Mouse (Mus musculus) MEL-GATA-1-ER (cell line): ENCODE measurements at regions not wholly inside any gene's neighbourhood (a gene's known extent, or its start where the extent isn't known, plus 50 kb on each side); places are given as distances from the start of the nearest gene placed in this dataset.

Experiments used
- DNase-seq: peaks from one replicate; pipeline ENCODE4 v3.0.0-alpha.2; 2012; ENCODE audit warnings: low read depth; ENCODE audit errors: extremely low read depth

DNA sequence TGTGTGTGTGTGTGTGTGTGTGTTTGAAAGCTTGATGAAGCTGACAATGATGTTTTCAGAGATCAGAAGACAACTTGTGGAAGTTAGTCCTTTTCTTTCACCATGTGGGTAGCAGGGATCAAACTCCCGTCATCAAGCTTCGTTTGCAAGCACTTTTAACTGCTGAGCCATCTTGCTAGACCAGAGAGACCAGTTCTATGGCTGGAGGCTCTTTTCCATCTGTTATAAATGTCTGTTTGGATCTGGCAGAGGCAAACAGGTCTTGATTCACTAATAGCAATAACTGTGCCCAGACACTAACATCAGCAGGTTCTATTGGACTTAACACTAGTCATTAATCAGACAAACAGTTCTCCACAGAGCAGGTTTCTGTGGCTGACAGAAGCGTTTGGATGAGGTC is 150.1 kb upstream of the Stmnd1 start:
- DNase-seq: no peak

DNA sequence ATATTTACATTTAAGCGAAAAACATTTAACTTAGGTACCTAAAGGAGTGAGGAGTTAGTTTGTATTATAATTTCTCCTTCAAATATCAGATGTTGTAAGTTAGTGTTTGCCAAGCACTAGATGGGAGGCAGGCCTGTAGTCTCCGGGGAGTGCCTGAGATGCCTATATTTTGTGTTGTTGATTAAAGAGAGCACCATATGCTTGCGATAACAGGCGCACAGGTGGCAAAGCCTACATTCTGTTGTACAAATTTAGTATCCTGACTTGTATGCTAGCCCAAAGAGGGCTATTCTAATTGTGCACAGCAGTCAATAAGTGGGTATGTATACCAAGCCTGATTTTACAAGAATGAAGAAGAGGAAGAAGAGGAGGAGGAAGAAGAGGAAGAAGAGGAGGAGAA is 151.8 kb upstream of the Atxn1 start:
- DNase-seq: no peak

DNA sequence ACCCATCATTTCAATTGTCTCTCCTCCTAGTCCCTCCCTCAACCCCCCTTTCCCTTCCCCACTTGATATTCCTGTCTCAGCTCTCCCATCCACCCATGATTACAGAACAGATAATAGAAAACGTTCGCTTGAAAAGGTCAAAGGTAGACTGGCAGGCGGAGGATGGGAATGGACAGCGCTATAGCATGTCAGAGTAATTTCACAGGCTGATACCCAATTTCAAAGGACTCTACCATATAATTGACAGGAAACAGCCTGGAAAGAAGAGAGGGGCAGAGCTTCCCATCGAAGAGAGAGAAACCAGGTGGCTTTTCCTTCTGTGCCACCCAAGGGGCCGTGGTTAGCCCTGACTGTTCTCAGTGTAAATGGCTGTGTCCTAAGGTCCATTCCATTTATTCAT is 140.2 kb upstream of the Atxn1 start:
- DNase-seq: no peak

DNA sequence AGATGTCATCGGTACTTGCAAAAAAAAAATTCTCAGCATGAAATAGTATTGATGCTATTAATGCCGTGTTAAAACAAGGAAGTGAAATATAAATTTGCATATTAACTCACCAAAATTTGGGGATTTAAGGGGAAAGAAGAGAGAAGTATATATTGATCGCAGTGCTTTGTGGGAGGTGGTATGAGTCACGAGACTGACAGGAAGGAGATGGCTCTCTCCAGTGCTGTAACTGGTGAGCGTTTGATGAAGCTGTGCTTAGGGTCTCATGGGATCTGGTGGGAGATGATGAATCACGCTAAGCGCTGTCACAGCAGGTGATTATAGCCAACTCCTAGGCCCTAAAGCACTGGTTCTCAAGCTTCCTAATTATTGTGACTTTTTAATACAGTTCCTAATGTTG is 133.8 kb upstream of the Atxn1 start:
- no peak for DNase-seq

DNA sequence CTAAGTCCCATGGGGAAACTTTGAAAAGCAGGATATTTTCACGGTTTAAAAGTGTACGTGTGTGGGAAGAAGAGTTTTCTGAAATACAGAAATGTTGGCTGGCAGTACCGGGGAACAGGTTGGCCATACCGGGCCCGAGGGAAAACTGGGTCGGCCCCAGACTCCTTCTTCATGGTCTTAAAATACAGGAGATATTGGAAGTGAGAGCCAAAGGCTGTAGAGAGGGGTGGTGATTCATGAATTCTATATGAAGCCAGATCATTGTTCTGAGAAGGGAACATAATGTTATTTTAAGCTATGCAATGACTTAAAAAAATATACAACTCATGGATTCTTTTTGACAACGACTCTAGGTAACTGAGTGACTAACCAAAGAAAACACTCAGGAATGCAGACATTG is 133.3 kb upstream of the Atxn1 start:
- no peak for DNase-seq

DNA sequence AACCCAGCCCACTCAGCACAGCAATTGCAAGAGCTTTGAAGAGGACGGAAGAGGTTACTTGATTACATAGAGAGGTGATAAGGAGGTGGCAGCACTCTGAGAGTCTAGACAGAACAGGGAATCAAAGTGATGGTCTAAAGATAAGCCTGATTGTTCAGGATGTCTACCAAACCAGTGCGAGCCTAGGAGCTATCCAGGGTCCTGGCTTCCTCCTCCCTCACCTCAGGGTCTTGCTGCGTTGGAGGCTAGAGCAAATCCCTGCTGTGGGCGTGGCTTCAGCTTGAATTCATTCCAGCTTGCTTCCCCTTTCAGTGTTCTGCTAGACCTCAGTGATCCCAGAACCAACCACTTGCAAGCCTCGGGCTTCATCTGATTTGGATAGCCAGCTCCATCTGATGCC is 132.2 kb upstream of the Atxn1 start:
- peak; percentile 8 for DNase-seq

DNA sequence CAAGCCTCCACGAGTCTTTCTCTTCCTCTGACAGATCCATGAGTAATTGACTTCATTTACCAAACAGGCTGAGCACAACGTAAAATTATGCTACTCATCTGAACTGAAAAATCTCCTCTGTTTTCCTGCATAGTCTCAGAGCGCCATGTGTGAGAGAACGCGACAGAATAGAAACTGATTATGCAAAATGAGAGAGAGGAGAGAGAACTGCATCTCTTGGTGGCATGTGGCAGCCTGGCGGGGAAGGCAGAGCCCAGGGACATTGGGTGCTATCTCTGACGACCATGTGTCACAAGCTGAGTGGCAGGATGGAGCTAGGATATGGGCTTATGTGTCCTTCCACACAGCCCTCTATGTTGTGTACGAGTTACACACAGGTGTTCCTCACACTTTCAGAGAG is 131.6 kb upstream of the Atxn1 start:
- no peak for DNase-seq

DNA sequence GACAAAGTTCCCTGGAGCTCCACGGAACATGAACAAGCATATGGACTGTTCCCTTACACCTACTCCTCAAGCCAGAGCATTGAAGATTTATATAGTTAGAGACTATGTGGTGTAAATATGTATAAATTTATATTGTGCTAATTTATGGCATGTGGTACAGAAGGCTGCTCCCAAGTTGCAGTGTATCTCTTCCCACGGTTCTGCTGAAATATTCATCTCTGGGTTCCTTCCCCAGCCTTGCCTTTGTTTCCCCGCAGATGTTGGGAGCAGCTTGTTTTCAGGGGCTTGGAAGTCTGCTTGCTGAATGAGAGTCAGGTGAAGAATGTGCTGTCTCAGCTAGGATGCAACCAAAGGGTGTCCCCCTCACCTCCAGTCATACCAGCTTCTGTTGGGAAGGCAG is 128.0 kb upstream of the Atxn1 start:
- no peak for DNase-seq

DNA sequence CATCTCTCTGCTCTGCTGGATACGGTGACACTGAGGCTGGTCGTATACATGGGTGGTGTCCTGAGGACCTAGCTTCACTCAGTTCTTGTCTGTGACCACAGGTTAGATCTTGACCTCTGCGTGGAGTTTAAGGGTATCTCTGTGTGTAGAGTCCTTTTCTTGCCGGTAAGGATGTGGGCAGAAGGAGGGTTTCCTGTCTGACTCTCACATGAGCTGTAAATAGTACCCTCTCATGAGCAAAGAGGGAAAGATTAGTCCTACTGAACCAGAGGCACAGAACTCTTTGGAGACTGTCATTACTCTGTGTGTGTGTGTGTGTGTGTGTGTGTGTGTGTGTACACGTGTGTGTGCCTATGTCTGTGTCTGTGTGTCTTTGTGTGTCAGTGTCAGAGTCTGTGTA is 126.3 kb upstream of the Atxn1 start:
- no peak for DNase-seq

DNA sequence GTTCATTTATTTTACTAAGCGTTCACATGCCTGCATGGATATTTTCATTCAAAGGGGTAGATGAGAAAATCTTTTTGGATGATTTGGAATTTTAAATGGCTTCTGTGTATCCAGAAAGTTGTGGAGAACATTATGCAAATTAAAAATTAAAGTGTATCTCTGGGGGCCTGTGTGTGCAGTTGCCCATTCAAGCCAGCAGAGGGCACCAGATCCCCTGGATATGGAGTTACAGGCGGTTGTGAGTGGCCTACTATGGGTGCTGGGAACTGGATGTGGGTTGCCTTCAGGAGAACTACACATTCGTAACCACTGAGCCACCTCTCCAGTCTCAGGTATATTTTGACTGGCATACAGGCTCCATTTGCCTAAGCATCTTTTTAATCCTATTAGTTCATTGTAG is 123.4 kb upstream of the Atxn1 start:
- DNase-seq: no peak

DNA sequence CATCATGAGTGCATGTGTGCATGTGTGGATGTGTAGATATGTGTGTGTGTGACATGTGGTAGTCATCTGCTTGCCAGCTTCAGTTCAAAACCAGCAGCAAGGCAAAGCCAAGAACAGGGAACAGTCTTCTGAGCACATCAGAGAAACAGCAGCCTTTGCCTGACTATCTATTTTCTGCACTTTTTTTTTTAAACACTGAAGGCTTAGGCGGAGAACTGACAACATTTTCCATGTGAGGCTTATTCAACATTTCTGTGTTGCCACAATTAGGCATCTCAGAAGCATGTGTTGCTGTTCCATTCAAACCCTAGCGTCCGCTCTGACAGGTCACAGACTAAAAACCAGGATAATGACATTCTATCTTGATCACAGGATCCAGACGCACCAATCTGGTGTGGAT is 122.9 kb upstream of the Atxn1 start:
- DNase-seq: no peak

DNA sequence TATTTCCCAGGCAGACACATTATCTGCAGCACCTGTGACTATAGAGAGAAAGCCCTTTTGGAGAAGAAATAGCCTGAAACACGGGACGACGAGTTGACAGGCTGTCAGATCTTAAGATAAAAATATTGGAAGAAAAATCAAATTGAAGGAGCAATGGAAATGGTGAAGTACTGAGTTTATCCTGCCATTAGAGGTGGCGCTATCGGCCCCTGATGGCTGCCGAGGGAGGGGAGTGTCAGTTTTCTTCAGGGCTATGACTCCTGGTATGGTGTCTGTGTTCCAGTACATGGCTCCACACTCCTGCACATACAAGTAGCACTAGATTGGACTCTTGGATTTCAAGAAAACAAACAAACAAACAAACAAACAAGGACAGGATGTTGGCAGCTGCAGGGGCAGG is 112.1 kb upstream of the Atxn1 start:
- DNase-seq: no peak

DNA sequence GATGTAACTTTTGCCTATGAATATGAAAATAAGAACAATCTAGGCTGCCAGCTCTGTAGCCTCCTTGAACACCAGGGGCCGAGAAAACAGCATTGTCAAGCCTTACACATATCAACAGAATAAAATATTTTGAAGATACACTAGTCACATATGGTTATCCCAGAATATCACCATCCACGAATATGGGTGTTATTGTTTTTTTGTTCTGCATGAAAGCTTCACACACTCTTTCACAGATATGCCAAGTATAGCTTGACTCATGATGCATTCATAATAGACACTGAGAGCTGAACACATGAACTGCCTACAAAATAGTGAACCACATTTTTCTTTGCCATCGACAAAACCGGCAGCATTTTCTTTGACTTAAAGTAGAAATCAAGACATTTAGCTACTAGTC is 106.9 kb upstream of the Atxn1 start:
- no peak for DNase-seq

DNA sequence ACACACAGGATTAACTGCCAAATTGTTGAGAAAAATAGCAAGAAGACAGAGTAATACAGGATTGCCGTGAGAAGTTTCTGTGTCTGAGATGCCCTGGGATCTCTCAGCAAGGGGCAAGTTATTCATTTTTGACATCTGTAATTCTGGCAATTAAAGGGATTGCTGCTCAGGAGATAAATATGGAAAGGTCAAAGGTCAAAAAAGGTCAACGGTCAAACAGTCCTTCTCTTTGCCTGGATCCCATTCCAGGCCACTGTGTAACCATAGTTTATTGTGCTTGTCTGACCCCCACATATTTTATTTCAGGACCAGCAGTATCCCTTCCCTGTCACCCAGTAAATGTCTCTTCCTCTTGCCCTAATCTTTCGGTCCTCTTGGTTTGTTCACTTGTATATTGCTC is 104.8 kb upstream of the Atxn1 start:
- no peak for DNase-seq

DNA sequence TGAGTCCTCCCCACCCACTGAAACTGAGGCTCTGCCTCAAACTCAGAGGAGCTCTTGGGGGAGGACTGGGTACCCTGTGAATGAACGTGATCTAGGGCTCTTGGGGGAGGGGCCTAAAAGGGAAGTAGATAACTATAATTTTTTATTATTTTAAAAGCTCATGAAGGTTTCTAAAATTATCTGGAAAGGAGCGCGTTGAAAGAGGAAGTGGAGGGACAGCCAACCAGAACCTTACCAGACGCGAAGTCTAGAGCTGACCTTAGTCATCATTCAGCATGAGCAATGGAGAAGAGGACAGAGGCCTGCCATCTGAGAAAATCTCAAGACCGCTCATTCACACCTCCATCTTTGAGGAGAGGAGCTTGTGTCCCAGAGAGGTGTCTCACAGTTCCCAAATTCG is 98.0 kb upstream of the Atxn1 start:
- peak; percentile 82 for DNase-seq

DNA sequence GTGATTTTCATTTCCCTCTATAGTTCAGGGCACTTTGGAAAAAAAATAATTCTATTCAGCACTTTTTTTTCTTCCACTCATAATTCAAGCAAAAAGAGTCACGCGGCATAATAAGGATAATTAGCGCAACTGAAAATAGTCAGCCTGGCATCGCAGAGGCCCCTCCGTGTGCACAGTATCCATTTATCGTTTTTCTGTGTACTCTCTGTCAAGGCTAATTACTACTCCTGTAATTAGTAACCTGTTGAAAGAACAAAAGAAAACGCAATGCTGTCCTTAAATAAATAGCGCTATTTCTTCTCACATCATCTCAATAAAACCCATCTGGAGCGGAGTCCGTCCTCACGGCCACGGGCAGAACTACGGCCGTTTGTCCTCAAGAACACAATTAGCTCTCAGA is 95.1 kb upstream of the Atxn1 start:
- no peak for DNase-seq

DNA sequence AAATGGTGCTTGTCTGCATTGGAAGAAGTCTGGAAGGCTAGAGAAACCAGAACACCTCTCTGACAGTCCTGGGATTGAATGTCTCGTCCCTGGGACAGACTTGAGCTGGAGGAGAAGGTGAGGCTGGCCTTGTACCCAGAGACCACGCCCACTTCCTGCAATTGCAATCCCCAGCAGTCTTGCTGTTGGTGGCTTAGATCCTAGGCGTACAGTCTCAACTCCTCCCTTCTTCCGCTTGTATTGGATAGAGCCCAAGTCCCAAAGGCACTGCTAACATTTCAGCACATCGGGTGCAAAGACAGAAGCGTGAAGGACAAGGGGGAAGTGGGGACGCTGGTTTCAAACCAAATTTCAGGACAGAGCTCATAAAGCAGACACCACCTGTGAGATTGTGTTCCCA is 94.1 kb upstream of the Atxn1 start:
- peak; percentile 93 for DNase-seq

DNA sequence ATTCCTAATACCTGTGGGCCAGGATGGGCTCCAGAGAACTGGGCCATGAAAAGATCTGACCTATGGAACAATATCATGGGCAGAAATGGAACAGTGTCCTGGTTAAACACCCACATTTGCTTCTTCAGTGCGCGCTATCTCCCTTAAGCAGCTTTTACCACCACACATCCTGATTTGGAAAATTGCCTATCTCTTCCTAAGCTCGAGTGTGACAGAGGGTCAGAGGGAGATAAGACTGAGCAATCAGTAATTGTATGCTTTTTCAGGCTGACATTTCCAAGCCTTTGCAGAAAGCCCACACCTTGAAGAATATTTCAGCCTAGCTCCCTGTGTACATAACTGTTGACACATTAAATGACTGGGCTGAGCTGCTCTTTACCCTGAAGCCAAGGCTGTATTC is 93.5 kb upstream of the Atxn1 start:
- peak; percentile 83 for DNase-seq

DNA sequence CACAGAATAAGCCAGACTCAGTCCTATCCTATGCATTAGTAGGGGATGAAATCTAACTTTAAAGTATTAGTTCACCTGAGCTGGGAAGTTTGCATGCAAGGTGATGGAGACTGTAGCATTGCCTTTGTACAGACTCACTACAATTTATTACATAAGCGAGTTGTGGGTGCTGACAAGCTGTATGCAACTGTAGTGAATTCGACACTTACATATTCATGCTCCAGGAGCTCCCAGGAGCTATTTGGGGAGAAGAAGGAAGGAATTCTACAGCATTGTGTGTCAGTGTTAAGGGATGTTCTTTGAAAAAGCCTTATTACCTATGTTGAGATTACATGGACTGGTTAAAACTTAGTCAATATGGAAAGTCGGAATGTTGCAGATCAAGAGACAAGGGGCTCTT is 90.6 kb upstream of the Atxn1 start:
- no peak for DNase-seq

DNA sequence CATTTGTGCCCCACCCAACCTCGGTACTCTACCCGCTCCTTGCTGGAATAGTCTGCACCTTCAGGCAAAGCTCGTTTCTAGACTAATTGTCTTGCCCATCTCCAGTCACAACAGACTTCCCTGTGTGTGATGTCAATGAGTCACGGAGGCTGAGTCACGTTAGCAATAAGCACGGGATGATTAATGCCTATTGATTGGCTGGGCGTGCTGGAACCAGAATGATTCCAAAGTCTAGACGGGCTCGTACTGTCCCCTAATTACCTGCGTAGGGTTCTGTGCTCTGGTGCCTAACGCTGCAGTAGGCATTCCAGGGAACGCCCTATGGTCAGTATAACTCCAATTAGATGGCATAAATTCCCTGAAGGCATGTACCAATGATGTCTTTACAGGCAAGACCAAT is 78.8 kb upstream of the Atxn1 start:
- no peak for DNase-seq

DNA sequence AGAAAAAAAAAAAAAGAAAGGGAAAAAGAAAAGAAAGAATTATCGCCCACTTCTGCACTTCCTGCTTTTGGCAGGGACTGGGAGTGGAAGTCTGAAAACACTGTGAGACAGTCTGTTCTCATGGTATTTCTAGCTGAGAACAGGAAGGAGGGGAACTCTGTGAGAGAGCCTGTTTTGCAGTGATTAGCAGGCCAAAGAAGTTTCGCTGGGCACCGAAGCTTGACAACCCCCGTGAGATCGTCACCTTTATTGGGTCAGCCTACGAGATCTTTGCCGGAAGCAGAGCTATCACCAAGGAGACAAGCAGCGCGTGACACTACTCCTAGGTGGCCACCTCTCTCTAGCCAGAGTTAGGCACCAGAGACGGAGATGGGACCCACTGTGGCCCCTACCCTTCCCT is 78.2 kb upstream of the Atxn1 start:
- DNase-seq: peak; percentile 84

DNA sequence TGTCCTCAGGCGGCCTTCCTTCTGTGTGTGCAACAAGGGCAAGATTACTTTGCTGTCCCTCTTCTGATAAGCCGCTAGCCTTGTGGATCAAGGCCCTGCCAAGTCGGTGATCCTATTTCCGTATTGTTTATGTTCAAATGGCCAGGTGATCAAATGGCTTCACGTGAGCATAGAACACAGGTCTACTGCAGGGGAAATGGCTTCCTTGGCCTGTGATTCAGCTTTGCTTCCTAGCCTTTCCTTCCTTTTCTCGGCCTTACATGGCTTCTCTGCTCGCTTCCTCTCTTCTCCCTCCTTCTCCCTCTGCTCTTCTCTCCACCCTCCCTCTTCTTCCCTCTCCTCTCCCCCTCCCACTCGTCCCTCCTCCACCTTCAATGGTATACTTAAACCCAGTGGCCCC is 77.4 kb upstream of the Atxn1 start:
- DNase-seq: peak; percentile 43

DNA sequence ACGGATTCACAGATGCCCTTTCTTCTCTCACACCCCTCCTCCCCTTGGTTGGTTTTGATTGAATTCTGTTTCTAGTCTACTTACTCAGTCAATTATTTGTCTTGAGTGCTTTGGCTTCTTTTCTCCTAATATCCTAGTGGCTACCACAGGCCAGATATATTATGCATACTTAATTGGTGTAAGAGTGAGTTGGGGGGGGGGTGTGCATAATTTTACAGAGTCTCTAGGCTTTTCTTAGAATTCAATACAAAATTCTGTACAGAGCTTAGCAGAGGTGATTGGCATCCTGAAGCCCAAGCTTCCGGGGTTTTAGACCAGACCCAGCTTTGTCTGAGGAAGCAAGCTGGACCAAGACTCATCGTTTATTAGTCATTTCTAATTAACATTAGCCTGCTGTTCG is 76.7 kb upstream of the Atxn1 start:
- DNase-seq: no peak

DNA sequence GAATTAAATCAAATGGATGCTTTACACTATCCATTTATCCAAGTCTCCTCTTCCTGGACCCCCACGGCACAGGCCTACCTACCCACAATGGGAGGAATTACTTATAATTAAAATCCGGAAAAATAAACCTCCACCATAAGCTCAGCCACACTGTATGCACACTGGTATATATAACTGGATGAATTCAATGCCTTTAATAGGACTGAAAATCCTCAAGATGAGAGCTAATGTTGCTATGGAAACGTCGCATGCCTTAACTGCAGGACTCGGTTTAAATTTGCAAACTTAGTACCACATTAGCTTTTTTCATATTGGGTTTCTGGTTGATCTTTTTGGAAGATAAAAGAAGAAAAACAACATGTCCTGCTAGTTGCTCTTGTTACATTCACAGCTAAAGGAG is 75.3 kb upstream of the Atxn1 start:
- no peak for DNase-seq
